ENCODE assay signal across 7 mouse cellular contexts in the genomic region with DNA sequence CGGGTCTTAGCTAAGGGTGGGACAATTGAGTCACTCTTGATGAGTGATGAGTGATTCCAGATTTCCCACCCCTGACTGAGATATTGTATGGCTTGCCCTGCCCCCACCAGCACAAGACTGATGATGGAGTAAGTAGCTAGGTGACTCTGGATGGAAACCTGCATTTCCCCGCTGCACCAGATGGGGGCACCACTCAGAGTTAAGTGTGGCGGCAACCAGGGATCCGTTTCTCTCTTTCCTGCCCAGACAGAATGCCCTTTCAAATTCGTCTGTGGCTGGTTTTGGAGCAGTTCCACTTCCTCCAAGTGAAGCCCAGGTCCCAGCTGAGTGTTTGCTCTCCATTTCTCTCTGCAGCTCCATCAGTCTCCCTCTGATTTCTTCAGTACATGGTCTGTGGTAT. TPM values are rescaled to one million over a fixed set of nuclear protein-coding genes. Genes with fewer than 3 reads are reported as not detected.
A peak's percentile ranks its signal among the peaks of the same experiment; 100 is the strongest.
DNase-seq lines count a peak whose midpoint lies in the region; ATAC-seq and TF ChIP-seq lines count a peak whose summit lies in the region.

No protein-coding gene starts in this region.

- peaks cover 2% of the 10 kb centered on the region for H3K27me3 ChIP-seq in heart, adult 2 months (ENCODE audit: control insufficient read depth, insufficient read depth, low read length)
- peaks cover 31% of the 10 kb centered on the region for H3K27me3 ChIP-seq in stomach, embryonic 15.5 days (replicated peaks)

- no peaks in the 10 kb centered on the region for H3K36me3 ChIP-seq in heart, adult 2 months (ENCODE audit: control insufficient read depth, insufficient read depth, low read length)
- no peaks in the 10 kb centered on the region for H3K36me3 ChIP-seq in stomach, embryonic 15.5 days

- no peak for TF ChIP-seq EP300 in heart, adult 2 months (IDR thresholded peaks at IDR 0.05; ENCODE audit: insufficient read depth, low read depth, low read length)

- peak; percentile 86 for TF ChIP-seq CTCF in heart, adult 2 months (IDR thresholded peaks at IDR 0.05)
- peak; percentile 75 for TF ChIP-seq CTCF in layer of hippocampus, adult 2 months (conservative IDR thresholded peaks at IDR 0.05)

- H3K9ac ChIP-seq in heart, adult 2 months (ENCODE audit: low read depth, low read length) = no peak overlapping the region
- H3K9ac ChIP-seq in stomach, embryonic 15.5 days = no peak overlapping the region

- TF ChIP-seq POLR2A in heart, adult 2 months (IDR thresholded peaks at IDR 0.05; ENCODE audit: insufficient read depth, low read depth, low read length) = no peak

- 2% methylated on average over 5 of the region's 5 CpGs for WGBS in heart, adult 2 months
- WGBS in stomach, embryonic 15.5 days = 3% methylated on average over 5 of the region's 5 CpGs

- H3K4me3 ChIP-seq in heart, adult 2 months = no peak overlapping the region
- no peak overlapping the region for H3K4me3 ChIP-seq in layer of hippocampus, adult 2 months
- no peak overlapping the region for H3K4me3 ChIP-seq in stomach, embryonic 15.5 days (replicated peaks)

- peak; percentile 86 for ATAC-seq in megakaryocyte progenitor cell, adult 5-6 weeks (replicated peaks; ENCODE audit: poor library complexity)
- peak; percentile 48; the same call in 1 of the 2 replicates for ATAC-seq in stomach, embryonic 15.5 days (ENCODE audit: insufficient read depth, low FRiP score, low read depth)

- DNase-seq in urinary bladder, postnatal 25 days (ENCODE audit: low spot score) = peak; percentile 36
- DNase-seq in urinary bladder, postnatal 4 days (ENCODE audit: low spot score in 2 of 2) = no peak
- DNase-seq in adrenal gland, postnatal 25 days = peak; percentile 49
- DNase-seq in heart, adult 2 months = peak; percentile 73 to 81
- DNase-seq in layer of hippocampus, adult 2 months (ENCODE audit: low spot score in 2 of 2) = peak in 1 of 2 experiments; percentile 34

- no peak overlapping the region for H3K27ac ChIP-seq in heart, adult 2 months
- H3K27ac ChIP-seq in layer of hippocampus, adult 2 months = no peak overlapping the region
- no peak overlapping the region for H3K27ac ChIP-seq in stomach, embryonic 15.5 days

- intact Hi-C loops in heart, adult 2 months (cut with DNase I) = loop anchor here (1.0 kb wide), 1 partner anchor 38 kb away; no protein-coding TSS in a partner anchor

- peaks cover 4% of the 10 kb centered on the region; the same call in 1 of the 2 replicates for H3K4me1 ChIP-seq in heart, adult 2 months (ENCODE audit: control insufficient read depth, insufficient read depth, low read length)
- 0 out of 2 replicates have a peak, but pooled peaks cover 5% of the 10 kb centered on the region for H3K4me1 ChIP-seq in stomach, embryonic 15.5 days

- H3K4me2 ChIP-seq in stomach, embryonic 15.5 days = no peak overlapping the region

- H3K9me3 ChIP-seq in stomach, embryonic 15.5 days = no peaks in the 10 kb centered on the region

- no peaks in the 10 kb centered on the region for H3K79me2 ChIP-seq in heart, adult 2 months (replicated peaks; ENCODE audit: control insufficient read depth, insufficient read depth, low read length)

RNA-seq across cellular contexts. Expression of a gene that starts 8.5 kb away (rescaled TPM):
- total RNA-seq in adrenal gland, postnatal 25 days (2021) = 2.9 and 3.5 TPM in 2 replicates
- 1 to 10 TPM; 3.1 to 3.3 TPM for total RNA-seq in heart, adult 2 months (2021)
- polyA plus RNA-seq in heart, adult 2 months (2012; rRNA removed) = 2.9 and 4.9 TPM in 2 replicates
- 1 to 10 TPM in 1 of 2 experiments, under 1 TPM in 1; 0.86 to 1.0 TPM for total RNA-seq in layer of hippocampus, adult 2 months (2021)
- total RNA-seq in megakaryocyte progenitor cell, adult 5-6 weeks (2015) = 17.3 and 22.6 TPM in 2 replicates
- 9.2 and 16.3 TPM in 2 replicates for total RNA-seq in megakaryocyte progenitor cell, adult 5-6 weeks (2017)
- 1.6 and 2.9 TPM in 2 replicates for polyA plus RNA-seq in stomach, embryonic 15.5 days (2015; fragmentation: Nextera tagmentation; extraction: Ambion mirVana)

RNA-seq across cellular contexts. Expression of a gene that starts 40.8 kb away (rescaled TPM):
- total RNA-seq in adrenal gland, postnatal 25 days (2021) = 0.58 TPM in 1 of 2 replicates, not detected in the other
- under 1 TPM; 0.70 to 0.86 TPM for total RNA-seq in heart, adult 2 months (2021)
- polyA plus RNA-seq in heart, adult 2 months (2012; rRNA removed) = 1.9 and 3.9 TPM in 2 replicates
- under 1 TPM in 1 of 2 experiments, not detected in 1; 0.96 TPM for total RNA-seq in layer of hippocampus, adult 2 months (2021)
- 5.2 and 11.2 TPM in 2 replicates for total RNA-seq in megakaryocyte progenitor cell, adult 5-6 weeks (2015)
- 2.0 and 5.2 TPM in 2 replicates for total RNA-seq in megakaryocyte progenitor cell, adult 5-6 weeks (2017)
- 82.4 and 96.6 TPM in 2 replicates for polyA plus RNA-seq in stomach, embryonic 15.5 days (2015; fragmentation: Nextera tagmentation; extraction: Ambion mirVana)

RNA-seq across cellular contexts. Expression of a gene that starts 47.8 kb away (rescaled TPM):
- 0.94 and 1.2 TPM in 2 replicates for total RNA-seq in adrenal gland, postnatal 25 days (2021)
- under 1 TPM in 1 of 2 experiments, not detected in 1; 0.36 TPM for total RNA-seq in heart, adult 2 months (2021)
- polyA plus RNA-seq in heart, adult 2 months (2012; rRNA removed) = 0.08 and 0.12 TPM in 2 replicates
- under 1 TPM; 0.27 to 0.69 TPM for total RNA-seq in layer of hippocampus, adult 2 months (2021)
- total RNA-seq in megakaryocyte progenitor cell, adult 5-6 weeks (2015) = 38.4 and 42.3 TPM in 2 replicates
- 13.2 and 13.6 TPM in 2 replicates for total RNA-seq in megakaryocyte progenitor cell, adult 5-6 weeks (2017)
- 9.9 and 10.9 TPM in 2 replicates for polyA plus RNA-seq in stomach, embryonic 15.5 days (2015; fragmentation: Nextera tagmentation; extraction: Ambion mirVana)

Comparison
In these comparisons a context has a peak if more than half of its experiments do, and no peak if none do; other contexts are left out.
1. DNase-seq: peak in urinary bladder, postnatal 25 days (single experiment), adrenal gland, postnatal 25 days (single experiment) and heart, adult 2 months (2 of 2); none in urinary bladder, postnatal 4 days (0 of 2).